Comparison of ENCODE assay signal across 7 mouse cellular contexts in the genomic region with DNA sequence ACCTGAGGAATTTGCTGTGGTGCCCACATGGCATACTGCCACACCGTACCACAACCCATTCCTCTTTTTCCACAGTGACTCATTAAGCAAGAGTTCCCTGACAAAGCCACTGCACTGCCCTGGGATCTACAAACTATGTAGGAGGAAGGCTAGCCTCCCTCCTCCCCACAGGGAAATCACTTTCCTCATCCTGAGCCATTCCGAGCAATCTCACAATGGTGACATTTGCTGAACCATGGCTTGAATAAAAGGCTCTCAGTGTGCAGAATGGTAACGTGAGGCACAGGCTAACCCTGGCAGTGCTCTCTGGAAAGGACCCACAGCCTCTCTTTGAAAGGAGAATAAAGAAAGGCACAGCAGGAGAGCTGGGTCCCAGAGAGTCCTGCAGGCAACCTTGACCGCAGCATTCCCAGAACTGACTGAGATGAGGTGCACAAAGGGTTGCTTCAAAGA. TPM values are rescaled to one million over a fixed set of nuclear protein-coding genes. Genes with fewer than 3 reads are reported as not detected.
DNase-seq lines count a peak whose midpoint lies in the region; ATAC-seq and TF ChIP-seq lines count a peak whose summit lies in the region.

No protein-coding gene starts in this region.

- ATAC-seq in forebrain, embryonic 16.5 days, result no peak
- ATAC-seq in liver, embryonic 15.5 days (ENCODE audit: insufficient read depth), result no peak

- no peaks in the 10 kb centered on the region for H3K27me3 ChIP-seq in E14TG2a.4 (ENCODE audit: insufficient read depth, low read length)
- no peaks in the 10 kb centered on the region for H3K27me3 ChIP-seq in forebrain, embryonic 16.5 days (replicated peaks; ENCODE audit: control insufficient read depth, insufficient read depth, low read length)
- H3K27me3 ChIP-seq in liver, embryonic 15.5 days, result peaks cover 64% of the 10 kb centered on the region

- peak overlapping the region; percentile 81; the same call in 1 of the 2 replicates for H3K4me2 ChIP-seq in forebrain, embryonic 16.5 days (ENCODE audit: low read length)
- H3K4me2 ChIP-seq in liver, embryonic 15.5 days, result peak overlapping the region; percentile 69; the same call in 1 of the 2 replicates

- H3K27ac ChIP-seq in forebrain, embryonic 16.5 days (ENCODE audit: low read length), result no peak overlapping the region; the same call in 1 of the 2 replicates
- no peak overlapping the region for H3K27ac ChIP-seq in liver, embryonic 15.5 days (replicated peaks)

- peaks cover 60% of the 10 kb centered on the region for H3K4me1 ChIP-seq in E14TG2a.4 (replicated peaks; ENCODE audit: low read depth, low read length)
- H3K4me1 ChIP-seq in forebrain, embryonic 16.5 days (replicated peaks; ENCODE audit: control insufficient read depth, insufficient read depth, low read length), result peaks cover 23% of the 10 kb centered on the region
- peaks cover 31% of the 10 kb centered on the region for H3K4me1 ChIP-seq in liver, embryonic 15.5 days (replicated peaks)

- no peaks in the 10 kb centered on the region for H3K9me3 ChIP-seq in E14TG2a.4 (ENCODE audit: low read length)
- H3K9me3 ChIP-seq in forebrain, embryonic 16.5 days (ENCODE audit: control insufficient read depth, low read length), result no peaks in the 10 kb centered on the region
- H3K9me3 ChIP-seq in liver, embryonic 15.5 days (replicated peaks), result no peaks in the 10 kb centered on the region

- TF ChIP-seq CTCF in E14TG2a.4 (conservative IDR thresholded peaks at IDR 0.05; ENCODE audit: low read length), result no peak

- peaks cover 12% of the 10 kb centered on the region for H3K36me3 ChIP-seq in E14TG2a.4 (ENCODE audit: insufficient read depth, low read length)
- H3K36me3 ChIP-seq in forebrain, embryonic 16.5 days (ENCODE audit: control insufficient read depth, insufficient read depth), result no peaks in the 10 kb centered on the region
- H3K36me3 ChIP-seq in liver, embryonic 15.5 days (replicated peaks), result no peaks in the 10 kb centered on the region

- WGBS in forebrain, embryonic 16.5 days, result 4% methylated on average over 4 of the region's 4 CpGs
- 44% methylated on average over 4 of the region's 4 CpGs for WGBS in liver, embryonic 15.5 days (ENCODE audit: insufficient replicate concordance)

- DNase-seq in 3T3-L1 (ENCODE audit: low read depth, low spot score), result peak; percentile 66
- DNase-seq in urinary bladder, postnatal 4 days (ENCODE audit: low spot score in 2 of 2), result no peak
- no peak for DNase-seq in spleen, adult 18-20 months
- DNase-seq in layer of hippocampus, postnatal 10 days (ENCODE audit: low spot score in 2 of 2), result no peak

- H3K9ac ChIP-seq in forebrain, embryonic 16.5 days (replicated peaks; ENCODE audit: low read depth, low read length), result no peak overlapping the region
- H3K9ac ChIP-seq in liver, embryonic 15.5 days, result no peak overlapping the region

- H3K4me3 ChIP-seq in E14TG2a.4 (replicated peaks; ENCODE audit: low read length), result peak overlapping the region; percentile 35; the same call in 1 of the 2 replicates
- no peak overlapping the region for H3K4me3 ChIP-seq in forebrain, embryonic 16.5 days (replicated peaks; ENCODE audit: low read length)
- H3K4me3 ChIP-seq in liver, embryonic 15.5 days (replicated peaks), result no peak overlapping the region

RNA-seq across cellular contexts. Expression of gene Vim, which starts 1.6 kb away (rescaled TPM):
- polyA plus RNA-seq in forebrain, embryonic 16.5 days (2015; fragmentation: Nextera tagmentation; extraction: Ambion mirVana), result 408 and 544 TPM in 2 replicates
- polyA plus RNA-seq in liver, embryonic 15.5 days (2015; fragmentation: Nextera tagmentation; extraction: Ambion mirVana), result 84.2 and 91.3 TPM in 2 replicates
- total RNA-seq in layer of hippocampus, postnatal 10 days (2021), result 100 to 1,000 TPM; 132 to 142 TPM

RNA-seq across cellular contexts. Expression of gene Trdmt1, which starts 27.7 kb away (rescaled TPM):
- polyA plus RNA-seq in forebrain, embryonic 16.5 days (2015; fragmentation: Nextera tagmentation; extraction: Ambion mirVana), result 8.3 and 9.6 TPM in 2 replicates
- 3.2 and 4.1 TPM in 2 replicates for polyA plus RNA-seq in liver, embryonic 15.5 days (2015; fragmentation: Nextera tagmentation; extraction: Ambion mirVana)
- total RNA-seq in layer of hippocampus, postnatal 10 days (2021), result 1 to 10 TPM; 6.9 to 7.2 TPM
